Mouse (Mus musculus) intestine, embryonic 16.5 days (tissue): ENCODE results near the gene Rbm15. TPM values are rescaled to one million over a fixed set of nuclear protein-coding genes. Genes with fewer than 3 reads are reported as not detected.

Experiments
- ATAC-seq: fragments of 200-750 bp; cut with Nextera tagmentation; 2 replicates; pipeline ENCODE4 v1.8.0; 2017; ENCODE audit warnings: moderate TSS enrichment, moderate library complexity
- H3K27ac ChIP-seq: fragments of 300-500 bp; sonication (generic); 2 replicates; pipeline ENCODE4 v1.5.1; 2014; ENCODE audit warnings: mild to moderate bottlenecking, low read length
- H3K27me3 ChIP-seq: fragments of 300-500 bp; sonication (generic); replicated peaks from 2 replicates; pipeline ENCODE4 v1.6.1; 2014; ENCODE audit warnings: low read length, control low read depth, mixed read lengths; ENCODE audit not compliant: control insufficient read depth, insufficient read depth
- H3K36me3 ChIP-seq: fragments of 300-500 bp; sonication (generic); 2 replicates; pipeline ENCODE4 v1.6.1; 2014; ENCODE audit warnings: low read length, control low read depth; ENCODE audit not compliant: control insufficient read depth, insufficient read depth
- H3K4me1 ChIP-seq: fragments of 300-500 bp; sonication (generic); 2 replicates; pipeline ENCODE4 v1.6.1; 2014; ENCODE audit warnings: low read length, control low read depth, mixed read lengths; ENCODE audit not compliant: control insufficient read depth, insufficient read depth
- H3K4me2 ChIP-seq: fragments of 300-500 bp; sonication (generic); 2 replicates; pipeline ENCODE4 v1.6.1; 2014; ENCODE audit warnings: low read depth, low read length, control low read depth
- H3K4me3 ChIP-seq: fragments of 300-500 bp; sonication (generic); 2 replicates; pipeline ENCODE4 v1.5.1; 2014; ENCODE audit warnings: mild to moderate bottlenecking, low read length
- H3K9ac ChIP-seq: fragments of 300-500 bp; sonication (generic); 2 replicates; pipeline ENCODE4 v1.6.1; 2014; ENCODE audit warnings: low read depth, low read length
- H3K9me3 ChIP-seq: fragments of 300-500 bp; sonication (generic); 2 replicates; pipeline ENCODE4 v1.6.1; 2016; ENCODE audit warnings: low read length, control low read depth; ENCODE audit not compliant: control insufficient read depth
- WGBS: fragments of 180-500 bp; shearing (Covaris S2); extraction: QIAGEN DNeasy Blood & Tissue Kit; methylation state at CpG from one replicate; pipeline ENCODE4 v1.1.7; 2014; 5-methylcytosine and 5-hydroxymethylcytosine counted together
- polyA plus RNA-seq: library from polyadenylated mRNA; unstranded; fragments of >200 nt; fragmentation: Nextera tagmentation; extraction: Ambion mirVana; gene quantifications from 2 replicates; pipeline ENCODE4 v1.2.1, GENCODE M21; 2015

Rbm15 gene
- polyA plus RNA-seq, 1 experiment from 2014 or later: 11.1 TPM

DNA sequence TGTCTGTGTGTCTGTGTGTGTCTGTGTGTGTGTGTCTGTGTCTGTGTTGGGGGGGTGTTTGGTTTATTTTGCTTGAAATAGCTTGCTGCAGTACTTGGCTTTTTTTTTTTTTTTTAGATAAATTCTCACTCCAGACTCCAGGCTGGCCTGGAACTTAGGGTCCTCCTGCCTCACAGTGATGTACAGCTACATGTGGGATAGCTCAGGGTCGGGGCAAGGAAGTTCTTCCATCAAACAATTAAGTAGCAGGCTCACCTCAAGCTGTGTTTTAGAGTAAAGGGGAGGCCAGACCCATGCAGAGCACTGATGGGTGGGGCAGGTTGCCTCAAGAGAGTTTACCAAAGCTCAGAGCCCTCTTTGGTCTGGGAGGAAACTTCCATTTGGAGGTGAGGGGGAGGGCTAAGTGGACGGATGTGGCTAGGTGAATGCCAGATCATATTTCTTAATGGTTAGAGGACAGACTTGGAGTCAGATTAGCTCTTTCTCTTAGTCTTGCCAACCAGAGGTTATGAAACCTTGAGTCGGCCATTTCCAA lies 24.3 kb upstream of the Rbm15 start:
- Histone ChIP-seq H3K36me3 (no peaks in the 10 kb centered on the region), H3K4me2 (no peak overlapping the region), H3K27ac (no peak overlapping the region), H3K4me1 (no peaks in the 10 kb centered on the region), H3K9me3 (no peaks in the 10 kb centered on the region), H3K9ac (no peak overlapping the region), H3K4me3 (no peak overlapping the region), H3K27me3 (no peaks in the 10 kb centered on the region)
- ATAC-seq: peak; percentile 9; the same call in 1 of the 2 replicates
- WGBS: 64% methylated on average over 3 of the region's 3 CpGs

DNA sequence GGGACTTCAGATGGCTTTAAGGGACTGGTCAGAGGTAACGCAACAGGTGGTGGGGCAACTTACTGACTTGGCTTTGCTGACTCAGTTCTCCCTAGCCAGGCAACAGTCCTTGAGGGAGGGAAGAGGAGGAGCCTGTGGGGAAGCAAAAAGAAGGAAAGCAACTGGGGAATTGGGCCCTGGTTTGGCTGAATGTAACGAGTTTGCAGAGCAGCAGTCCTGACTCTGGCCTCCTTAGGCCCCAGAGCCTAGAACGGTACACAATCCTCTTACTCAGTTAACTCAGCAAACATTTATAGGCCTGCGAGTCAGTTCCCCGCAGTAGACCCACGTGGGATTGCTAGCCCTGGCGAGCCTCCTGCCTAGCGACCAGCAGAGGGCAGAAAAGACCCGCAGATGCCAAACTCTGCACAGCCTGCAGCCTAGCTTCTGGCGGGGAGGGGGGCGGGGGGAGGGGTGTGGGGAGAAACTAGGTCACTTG lies 23.5 kb upstream of the Rbm15 start:
- Histone ChIP-seq H3K27ac (no peak overlapping the region), H3K4me1 (no peaks in the 10 kb centered on the region), H3K4me2 (peak overlapping the region; percentile 42), H3K9me3 (no peaks in the 10 kb centered on the region), H3K27me3 (no peaks in the 10 kb centered on the region), H3K9ac (0 out of 2 replicates have a peak overlapping the region, but pooled peaks have one; percentile 30), H3K36me3 (no peaks in the 10 kb centered on the region), H3K4me3 (peak overlapping the region; percentile 24; the same call in 1 of the 2 replicates)
- peak; percentile 89 for ATAC-seq
- WGBS: 2% methylated on average over 11 of the region's 11 CpGs

DNA sequence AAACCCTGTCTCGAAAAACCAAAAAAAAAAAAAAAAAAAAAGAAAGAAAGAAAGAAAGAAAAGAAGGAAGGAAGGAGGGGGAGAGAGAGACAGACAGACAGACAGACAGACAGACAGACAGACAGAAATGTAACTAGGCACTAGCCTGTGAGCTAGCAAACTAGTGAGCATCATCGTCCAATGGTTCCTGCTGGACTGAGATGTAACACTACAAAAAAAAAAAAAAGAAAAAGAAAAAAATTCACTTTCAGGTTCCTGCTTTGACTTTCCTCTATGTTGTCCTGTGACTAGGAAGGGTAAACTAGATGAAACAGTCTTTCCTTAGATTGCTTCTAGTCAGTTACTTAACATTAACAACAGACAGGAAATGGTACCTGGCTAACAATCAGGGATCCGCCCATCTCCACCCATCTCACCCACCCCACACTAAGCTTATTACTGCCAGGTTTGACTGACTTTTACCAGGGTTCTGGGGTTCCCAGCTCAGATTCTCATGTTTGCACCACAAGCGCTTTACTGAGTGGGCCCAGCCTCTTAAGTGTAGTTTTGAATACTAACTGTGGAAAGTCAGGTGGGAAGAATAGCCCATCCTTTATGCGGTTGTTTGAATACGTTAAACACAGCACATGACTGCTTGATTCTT lies 22.3 kb upstream of the Rbm15 start:
- H3K27me3 ChIP-seq: no peaks in the 10 kb centered on the region
- ATAC-seq: no peak
- H3K36me3 ChIP-seq: no peaks in the 10 kb centered on the region
- H3K9ac ChIP-seq: no peak overlapping the region
- H3K27ac ChIP-seq: no peak overlapping the region
- no peaks in the 10 kb centered on the region for H3K4me1 ChIP-seq
- H3K4me3 ChIP-seq: no peak overlapping the region
- no peak overlapping the region for H3K4me2 ChIP-seq
- 83% methylated on average over 5 of the region's 6 CpGs for WGBS
- H3K9me3 ChIP-seq: no peaks in the 10 kb centered on the region

DNA sequence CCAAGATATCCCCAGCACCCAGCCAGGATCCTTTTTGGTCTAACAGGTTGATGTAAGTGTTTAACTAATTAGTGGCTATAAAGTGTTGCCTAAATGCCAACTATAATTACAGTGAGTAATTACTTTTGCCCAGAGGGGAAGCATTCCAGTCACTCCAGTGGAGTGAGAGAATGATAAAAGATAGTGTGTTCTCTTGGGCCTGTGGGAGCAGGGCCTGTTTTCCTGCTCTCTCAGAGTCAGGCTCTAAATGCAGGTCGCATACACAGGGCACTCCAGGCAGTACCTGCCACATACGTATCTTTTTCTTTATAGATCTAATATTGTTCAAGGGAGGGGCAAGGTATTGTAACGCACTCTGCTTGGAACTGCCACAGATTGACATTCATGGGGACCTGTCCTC lies 18.2 kb upstream of the Rbm15 start:
- Histone ChIP-seq H3K4me2 (no peak overlapping the region), H3K4me1 (no peaks in the 10 kb centered on the region), H3K4me3 (no peak overlapping the region), H3K9ac (no peak overlapping the region), H3K27ac (no peak overlapping the region), H3K9me3 (no peaks in the 10 kb centered on the region), H3K36me3 (no peaks in the 10 kb centered on the region), H3K27me3 (no peaks in the 10 kb centered on the region)
- ATAC-seq: no peak
- 57% methylated on average over 3 of the region's 3 CpGs for WGBS

DNA sequence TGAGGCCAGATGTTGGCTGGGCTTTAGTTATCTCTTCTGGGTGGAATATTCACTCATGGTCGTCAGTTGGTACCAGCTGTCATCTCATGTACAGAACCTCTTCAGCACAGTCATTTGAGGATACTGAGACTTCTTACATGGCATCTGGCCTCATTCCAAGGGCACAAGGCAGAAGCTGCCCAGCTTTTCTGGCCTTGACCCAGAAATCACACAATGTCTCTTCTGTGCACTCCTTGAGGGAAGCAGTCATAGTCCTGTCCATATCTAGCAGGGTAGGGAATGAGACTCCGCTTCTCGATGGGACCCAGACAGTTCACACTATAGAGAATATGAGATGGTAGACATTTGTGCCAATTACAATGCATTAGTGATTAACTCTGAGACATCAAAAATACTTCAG lies 15.5 kb upstream of the Rbm15 start:
- Histone ChIP-seq H3K4me3 (no peak overlapping the region), H3K4me1 (no peaks in the 10 kb centered on the region), H3K9me3 (no peaks in the 10 kb centered on the region), H3K4me2 (no peak overlapping the region), H3K9ac (no peak overlapping the region), H3K27me3 (no peaks in the 10 kb centered on the region), H3K36me3 (no peaks in the 10 kb centered on the region), H3K27ac (no peak overlapping the region)
- 88% methylated on average over 3 of the region's 3 CpGs for WGBS
- no peak for ATAC-seq

DNA sequence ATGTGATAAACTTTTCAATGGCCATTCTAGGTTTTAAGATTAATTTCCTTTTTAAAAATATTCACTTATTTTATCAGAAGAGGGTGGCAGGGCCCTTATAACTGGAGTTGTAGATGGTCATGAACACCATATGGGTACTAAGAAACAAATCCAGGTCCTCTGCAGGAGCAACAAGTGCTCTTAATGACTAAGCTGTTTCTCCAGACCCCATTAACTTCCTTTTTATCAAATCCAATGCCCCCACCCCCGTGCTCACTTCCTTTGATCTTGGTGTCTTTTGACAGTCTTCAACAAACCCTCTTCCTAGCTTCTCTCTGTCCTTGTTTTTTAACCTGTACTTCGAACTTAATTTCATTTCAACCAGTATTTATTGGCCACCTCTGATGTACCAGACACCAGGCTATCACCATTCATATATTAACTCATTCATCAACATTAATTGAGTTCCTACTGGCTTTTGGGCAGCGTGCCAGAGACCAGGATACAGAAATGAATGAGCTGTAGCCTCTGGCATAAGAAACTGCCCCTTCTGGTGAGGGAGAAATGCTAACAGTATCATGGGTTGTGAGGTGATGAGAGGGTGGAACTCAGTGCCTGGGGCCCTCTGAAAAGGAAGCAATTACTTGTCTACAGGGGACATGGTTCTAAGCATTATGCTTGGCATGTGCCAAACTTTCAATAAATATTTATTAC lies 11.7 kb upstream of the Rbm15 start:
- Histone ChIP-seq H3K4me2 (no peak overlapping the region), H3K4me1 (no peaks in the 10 kb centered on the region), H3K27ac (no peak overlapping the region), H3K4me3 (no peak overlapping the region), H3K27me3 (no peaks in the 10 kb centered on the region), H3K9ac (no peak overlapping the region), H3K9me3 (no peaks in the 10 kb centered on the region), H3K36me3 (no peaks in the 10 kb centered on the region)
- WGBS: 36% methylated on average over 3 of the region's 3 CpGs
- no peak for ATAC-seq

DNA sequence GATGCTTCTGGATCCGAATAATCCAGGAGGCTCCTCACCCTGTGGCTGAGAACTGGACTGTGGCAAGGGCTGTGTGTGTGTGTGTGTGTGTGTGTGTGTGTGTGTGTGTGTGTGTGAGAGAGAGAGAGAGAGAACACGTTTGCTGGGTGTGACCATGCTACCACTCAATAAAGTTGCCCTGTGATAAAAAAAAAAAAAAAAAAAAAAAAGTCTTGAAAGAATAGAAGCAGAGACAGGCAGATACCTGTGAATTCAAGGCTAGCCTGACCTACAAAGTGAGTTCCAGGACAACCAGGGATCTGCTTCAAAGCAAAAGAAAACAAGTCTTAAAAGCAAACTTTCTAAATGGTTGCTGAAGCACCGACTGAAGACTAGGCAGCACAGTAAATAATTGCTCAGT lies 10.5 kb upstream of the Rbm15 start:
- 43% methylated on average over 3 of the region's 3 CpGs for WGBS
- ATAC-seq: no peak
- Histone ChIP-seq H3K4me3 (no peak overlapping the region), H3K9ac (no peak overlapping the region), H3K4me2 (no peak overlapping the region), H3K4me1 (no peaks in the 10 kb centered on the region), H3K36me3 (no peaks in the 10 kb centered on the region), H3K27ac (no peak overlapping the region), H3K9me3 (no peaks in the 10 kb centered on the region), H3K27me3 (no peaks in the 10 kb centered on the region)

DNA sequence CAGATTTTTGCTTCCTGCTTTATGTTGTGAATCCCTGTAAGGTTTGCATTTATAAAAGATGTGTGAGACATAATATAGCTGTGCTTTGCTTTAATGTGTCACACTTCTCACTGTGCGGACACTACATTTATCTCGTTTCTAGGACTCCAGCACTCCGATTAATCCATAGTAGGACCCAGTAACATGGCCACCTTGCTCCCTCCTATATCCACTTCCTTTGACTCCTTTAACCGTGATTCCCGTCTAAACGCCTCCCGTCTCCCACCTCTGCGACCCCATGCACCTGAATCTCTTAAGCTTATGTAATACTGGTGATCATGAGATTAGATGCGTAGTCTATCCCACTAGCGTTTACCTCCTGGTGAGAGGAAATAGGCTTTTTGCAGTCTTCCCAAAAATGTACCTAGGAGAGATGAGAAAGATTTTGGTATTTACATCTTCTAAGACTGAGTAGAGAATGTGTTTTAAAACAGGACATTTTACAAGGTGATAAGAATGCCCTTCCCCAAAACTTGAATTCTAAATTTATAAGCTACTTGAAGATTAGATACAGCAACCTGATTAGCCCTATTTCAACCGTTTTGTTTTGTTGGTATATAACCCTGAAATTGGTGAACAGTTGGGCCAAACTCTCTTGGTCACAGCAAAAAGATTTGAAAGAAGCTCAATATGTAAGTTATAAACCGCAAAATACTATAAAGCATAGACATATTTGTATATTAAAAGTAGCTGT lies 895 bp upstream of the Rbm15 start:
- H3K9me3 ChIP-seq: no peaks in the 10 kb centered on the region
- peak overlapping the region; percentile 98 for H3K27ac ChIP-seq
- H3K4me1 ChIP-seq: peaks cover 19% of the 10 kb centered on the region
- peak overlapping the region; percentile 77 for H3K4me3 ChIP-seq
- H3K27me3 ChIP-seq: no peaks in the 10 kb centered on the region
- ATAC-seq: no peak
- peaks cover 7% of the 10 kb centered on the region; the same call in 1 of the 2 replicates for H3K36me3 ChIP-seq
- H3K4me2 ChIP-seq: peak overlapping the region; percentile 75
- WGBS: 10% methylated on average over 12 of the region's 12 CpGs
- H3K9ac ChIP-seq: peak overlapping the region; percentile 86

DNA sequence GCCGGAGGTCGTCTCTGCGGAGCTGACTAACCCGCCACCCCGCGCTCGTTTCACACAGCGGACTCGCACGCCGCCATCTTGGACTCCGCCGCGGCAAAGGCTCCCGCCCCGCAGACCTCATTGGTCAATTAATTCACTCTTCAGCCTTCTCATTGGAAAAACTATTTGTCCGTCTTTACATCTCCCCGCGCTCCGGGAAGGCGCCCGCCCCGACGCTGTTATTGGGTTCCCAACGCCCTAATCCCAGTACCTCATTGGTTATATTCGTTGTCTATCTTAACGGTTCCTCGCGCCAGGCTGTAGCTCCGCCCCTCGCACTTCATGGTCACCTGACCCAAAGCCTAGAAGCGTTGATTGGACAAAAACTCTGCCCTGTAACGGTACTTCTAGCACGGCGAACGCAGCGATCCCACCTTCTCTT lies 503 bp downstream of the Rbm15 start:
- Histone ChIP-seq H3K27ac (peak overlapping the region; percentile 98), H3K36me3 (peaks cover 7% of the 10 kb centered on the region; the same call in 1 of the 2 replicates), H3K27me3 (no peaks in the 10 kb centered on the region), H3K4me2 (no peak overlapping the region), H3K4me3 (peak overlapping the region; percentile 77), H3K9me3 (no peaks in the 10 kb centered on the region), H3K9ac (peak overlapping the region; percentile 86), H3K4me1 (peaks cover 19% of the 10 kb centered on the region)
- WGBS: under 1% methylated on average over 37 of the region's 37 CpGs
- ATAC-seq: peak; percentile 93
